Mouse (Mus musculus): ENCODE data around the gene Abhd17c. TPM values are rescaled to one million over a fixed set of nuclear protein-coding genes. Genes with fewer than 3 reads are reported as not detected.

Abhd17c gene
- total RNA-seq, 2 experiments from 2014 or later: 26.7 to 29.9 TPM

- no peak for DNase-seq (ENCODE audit: low spot score in 2 of 2)
These were observed 31.4 kb downstream of the Abhd17c start for GRCm38 (mm10) chr7:84120142-84120760.

DNA sequence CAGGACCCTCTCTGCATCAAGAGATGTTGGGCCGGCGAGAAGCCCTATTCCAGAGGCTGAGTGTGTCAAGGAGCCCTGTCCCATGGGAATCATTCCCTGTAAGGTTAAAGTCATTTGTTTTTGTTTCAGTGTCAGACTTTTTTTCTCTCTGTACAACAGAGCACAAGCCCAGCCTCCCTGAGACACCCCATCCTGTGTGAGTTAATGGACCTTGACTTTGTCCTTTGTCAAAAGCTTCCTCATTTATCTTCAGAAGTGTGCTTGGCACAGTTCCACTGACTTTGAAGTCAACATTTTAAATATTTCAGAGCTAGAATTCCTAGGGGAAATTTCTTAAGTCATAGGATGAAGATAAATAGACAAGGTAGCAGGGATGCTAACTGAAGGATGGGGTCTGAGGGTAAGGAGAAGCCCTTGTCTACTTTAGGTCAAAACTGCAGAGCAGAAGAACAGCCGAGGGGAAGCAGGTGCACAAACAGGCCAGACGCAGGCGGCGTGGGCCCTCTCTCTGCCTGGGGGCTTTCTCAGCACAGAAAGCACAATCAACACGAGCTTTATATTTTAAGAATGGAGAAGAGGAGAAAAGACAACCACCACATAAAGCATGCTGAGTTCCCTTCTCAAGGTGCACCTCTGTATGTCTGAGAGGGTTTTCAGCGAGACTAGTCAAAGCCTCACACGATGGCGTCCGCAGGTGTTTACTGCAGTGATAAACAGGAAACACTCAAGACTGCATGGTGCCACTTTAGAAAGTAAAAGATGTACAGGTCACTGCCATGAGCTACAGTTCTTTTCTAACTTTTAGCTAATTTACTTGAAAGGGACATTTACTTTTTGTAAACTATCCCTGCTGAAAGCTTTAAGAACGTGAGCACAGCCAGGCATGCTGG is 32.2 kb downstream of the Abhd17c start:
- DNase-seq (ENCODE audit: low spot score in 2 of 2): no peak

GRCm38 (mm10) chr7:84117543-84118122 is 34.1 kb downstream of the Abhd17c start:
- no peak for DNase-seq (ENCODE audit: low spot score in 2 of 2)

GRCm38 (mm10) chr7:84116621-84117542 is 34.8 kb downstream of the Abhd17c start:
- DNase-seq (ENCODE audit: low spot score in 2 of 2): no peak

- DNase-seq (ENCODE audit: low spot score in 2 of 2): no peak
These were observed 36.3 kb downstream of the Abhd17c start for GRCm38 (mm10) chr7:84115385-84115784.

GRCm38 (mm10) chr7:84114775-84115174 is 36.9 kb downstream of the Abhd17c start:
- no peak for DNase-seq (ENCODE audit: low spot score in 2 of 2)

DNA sequence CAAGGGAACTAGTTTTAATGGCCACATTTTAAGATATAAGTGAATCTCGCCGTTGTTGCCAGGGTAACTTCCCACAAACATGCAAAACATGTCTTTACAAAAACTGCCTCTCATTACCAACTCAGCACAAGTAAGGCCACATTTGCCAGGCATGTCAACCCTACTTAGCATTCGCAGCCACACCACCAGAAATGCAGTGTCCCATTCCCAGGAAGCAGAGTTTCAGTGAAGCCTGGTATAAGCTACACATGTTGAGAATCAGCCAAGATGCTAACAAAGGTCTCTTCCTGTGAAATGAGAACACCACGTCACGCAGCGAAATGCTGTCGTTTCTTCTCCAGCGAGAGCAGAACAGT is 38.7 kb downstream of the Abhd17c start:
- DNase-seq (ENCODE audit: low spot score in 2 of 2): no peak

DNA sequence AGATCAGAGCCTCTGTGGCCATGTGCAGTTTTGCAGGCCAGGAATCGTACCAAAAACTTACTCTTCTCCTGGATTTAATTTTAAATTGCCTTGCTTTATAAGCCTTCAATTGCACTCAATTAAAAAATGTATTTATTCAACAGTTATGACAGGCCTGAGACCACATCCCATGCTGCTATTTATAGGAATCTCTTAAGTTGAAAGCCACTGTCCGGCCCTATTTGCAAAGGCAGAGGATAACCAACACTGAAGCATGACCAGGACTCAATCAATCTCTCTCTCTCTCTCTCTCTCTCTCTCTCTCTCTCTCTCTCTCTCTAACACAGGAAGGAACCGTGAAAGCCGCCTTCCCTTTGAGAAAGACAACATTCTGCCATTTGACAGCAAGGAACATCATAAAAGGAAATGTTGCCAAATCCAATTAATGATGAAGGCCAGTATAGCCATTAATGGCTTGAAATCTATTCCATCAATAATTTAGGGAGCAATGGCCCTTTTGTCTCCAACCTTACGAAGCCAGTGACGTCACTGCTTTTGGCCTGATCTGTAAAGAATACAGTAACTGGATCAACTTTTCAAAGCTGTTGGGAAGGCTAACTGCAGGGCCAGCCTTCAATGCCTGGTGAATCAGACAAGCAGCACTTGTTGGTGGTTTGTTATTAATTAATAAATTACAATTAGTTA is 39.2 kb downstream of the Abhd17c start:
- no peak for DNase-seq (ENCODE audit: low spot score in 2 of 2)

DNA sequence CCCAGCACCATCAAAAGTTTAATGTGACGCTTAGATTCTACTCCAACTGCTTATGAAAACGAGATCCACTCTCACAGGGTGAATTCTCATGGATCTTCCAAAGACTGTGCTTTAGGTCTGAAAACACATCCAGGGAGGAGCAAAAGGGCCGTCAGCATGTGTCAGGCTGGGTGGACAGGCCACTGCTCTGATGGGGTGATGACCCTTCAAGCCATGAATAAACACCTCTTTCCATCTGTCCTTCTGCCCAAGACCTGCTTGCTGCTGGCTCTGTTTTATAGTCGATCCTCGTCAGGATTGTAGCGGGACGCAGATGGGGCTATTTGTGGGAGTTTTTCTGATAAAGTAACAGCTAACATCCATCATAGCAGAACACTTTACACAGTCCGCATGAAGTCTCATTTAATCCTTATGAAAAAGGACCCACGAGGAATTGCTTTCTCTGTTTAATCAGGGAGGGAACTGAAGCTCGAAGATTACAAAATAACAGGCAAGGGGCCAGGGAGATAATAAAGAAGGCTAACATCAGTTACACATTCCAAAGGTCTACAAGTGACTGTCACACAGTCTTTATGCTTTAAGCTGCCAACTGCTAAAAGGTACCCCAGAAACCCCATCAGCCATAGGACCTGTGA is 39.9 kb downstream of the Abhd17c start:
- DNase-seq (ENCODE audit: low spot score in 2 of 2): no peak

DNA sequence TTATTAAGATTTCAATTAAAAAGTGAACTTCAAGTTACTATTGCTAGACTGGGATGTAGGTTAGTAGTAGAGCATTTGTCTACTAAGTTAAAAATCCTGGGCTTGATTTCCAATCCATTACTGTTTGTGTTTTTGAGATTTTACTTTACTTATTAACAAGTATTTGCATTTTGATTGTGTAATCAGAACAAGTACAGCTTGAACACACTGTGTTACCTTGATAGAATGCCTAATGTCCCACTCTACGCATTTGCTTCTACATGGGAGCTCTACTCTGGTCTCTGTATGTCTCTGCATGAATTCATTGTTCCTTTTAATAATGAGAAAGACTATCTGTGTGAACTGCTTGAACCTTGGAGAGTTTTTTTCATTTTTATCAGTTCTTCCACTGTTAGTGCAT is 44.8 kb downstream of the Abhd17c start:
- DNase-seq (ENCODE audit: low spot score in 2 of 2): no peak

DNA sequence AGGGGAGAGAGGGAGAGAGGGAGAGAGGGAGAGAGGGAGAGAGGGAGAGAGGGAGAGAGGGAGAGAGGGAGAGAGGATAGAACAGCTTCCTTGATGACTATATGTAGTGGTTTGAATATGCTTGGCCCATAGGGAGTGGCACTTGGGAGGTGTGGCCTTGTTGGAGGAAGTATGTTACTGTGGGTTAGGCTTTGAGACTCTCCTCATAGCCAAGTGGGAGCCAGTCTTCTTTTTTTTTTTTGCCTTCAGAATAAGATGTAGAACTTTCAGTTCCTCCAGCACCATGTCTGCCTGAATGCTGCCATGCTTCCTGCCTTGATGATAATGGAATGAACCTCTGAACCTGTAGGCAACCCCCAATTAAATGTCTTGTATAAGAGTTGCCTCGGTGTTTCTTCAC is 49.1 kb downstream of the Abhd17c start:
- DNase-seq (ENCODE audit: low spot score in 2 of 2): no peak

GRCm38 (mm10) chr7:84100672-84101071 is 51.0 kb downstream of the Abhd17c start:
- no peak for DNase-seq (ENCODE audit: low spot score in 2 of 2)

DNA sequence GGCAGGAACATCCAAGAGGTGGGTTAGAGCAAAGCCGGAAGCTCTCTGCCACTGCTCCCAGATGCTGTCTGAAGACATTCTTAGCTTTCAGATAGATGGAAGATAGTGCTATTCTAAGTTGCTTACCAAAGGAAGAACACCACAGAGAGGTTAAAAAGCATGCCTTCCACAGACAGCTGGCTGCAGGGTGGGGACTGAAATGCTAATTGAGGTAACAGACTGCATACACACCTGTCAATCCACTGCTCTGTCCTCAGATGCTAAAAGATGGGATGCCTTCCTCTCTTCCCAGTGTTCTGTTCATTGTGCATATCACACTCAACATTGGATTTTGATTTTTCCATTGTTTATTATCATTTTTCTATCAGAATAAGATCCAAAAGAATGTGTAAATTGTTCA is 53.6 kb downstream of the Abhd17c start:
- no peak for DNase-seq (ENCODE audit: low spot score in 2 of 2)

DNA sequence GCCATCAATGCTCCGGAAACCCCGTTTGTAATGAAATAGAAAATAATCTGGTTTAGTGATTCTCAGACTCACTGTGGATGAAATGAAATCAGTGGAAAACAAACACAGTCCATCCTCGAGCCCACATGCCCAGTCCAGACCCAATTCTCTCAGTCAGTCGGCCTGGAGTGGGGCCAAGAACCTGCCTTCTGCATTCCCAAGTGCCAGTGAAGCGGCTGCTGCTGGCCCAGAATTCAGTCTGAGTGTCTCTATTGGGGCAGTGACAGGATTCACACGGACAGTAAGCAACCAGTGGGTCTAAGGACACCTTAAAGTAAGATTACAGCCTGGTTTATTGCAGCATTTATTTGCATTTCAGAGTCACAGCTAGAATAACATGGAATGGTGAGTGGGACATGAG is 55.2 kb downstream of the Abhd17c start:
- no peak for DNase-seq (ENCODE audit: low spot score in 2 of 2)

DNA sequence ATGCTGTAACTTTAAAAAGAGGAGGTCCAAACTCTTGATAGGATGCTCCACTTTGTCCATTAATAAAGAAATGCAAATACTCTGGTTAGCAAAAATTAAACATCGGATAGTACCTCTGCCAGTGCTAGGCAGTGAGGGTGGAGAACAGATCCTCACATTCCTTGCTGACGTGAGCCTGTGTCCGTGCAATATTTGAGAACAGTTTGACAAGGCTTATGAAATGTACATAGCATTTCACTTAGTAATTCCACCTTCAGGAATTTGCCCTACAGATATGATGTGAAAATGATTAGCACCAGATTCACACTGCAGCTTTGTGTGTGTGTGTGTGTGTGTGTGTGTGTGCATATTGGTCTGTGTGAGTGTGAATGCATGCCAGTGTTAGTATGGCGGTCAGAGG is 60.9 kb downstream of the Abhd17c start:
- no peak for DNase-seq (ENCODE audit: low spot score in 2 of 2)

GRCm38 (mm10) chr7:84089777-84090176 is 61.9 kb downstream of the Abhd17c start:
- no peak for DNase-seq (ENCODE audit: low spot score in 2 of 2)

- DNase-seq (ENCODE audit: low spot score in 2 of 2): peak; percentile 67 to 75
These were observed 62.7 kb downstream of the Abhd17c start for GRCm38 (mm10) chr7:84088971-84089370.

DNA sequence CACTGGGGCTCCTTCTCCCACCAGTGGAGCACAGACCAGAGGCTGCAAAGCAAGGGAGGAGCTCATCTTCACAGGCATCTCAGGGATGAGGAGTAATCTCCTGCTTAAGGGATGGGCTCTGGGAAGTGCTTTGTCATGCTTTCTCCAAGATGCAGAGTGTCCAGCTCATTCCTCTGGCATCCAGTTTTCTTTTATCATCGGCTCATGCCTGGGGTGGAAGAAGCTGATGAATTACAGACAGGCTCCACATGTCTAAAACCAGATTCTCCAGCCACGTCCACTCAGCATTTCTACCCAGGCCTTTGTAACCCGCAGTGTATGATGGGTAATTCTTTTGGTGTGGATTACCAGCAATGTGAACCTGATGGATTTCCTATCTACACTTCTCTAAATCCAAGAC is 63.5 kb downstream of the Abhd17c start:
- no peak for DNase-seq (ENCODE audit: low spot score in 2 of 2)

- peak; percentile 79 to 80 for DNase-seq (ENCODE audit: low spot score in 2 of 2)
These were observed 65.5 kb downstream of the Abhd17c start, which contains the start of gene Cemip for GRCm38 (mm10) chr7:84086039-84086829. Gene Cemip (minus strand): TSS chr7:84086502.
